Mouse (Mus musculus): ENCODE data around the gene Evx2.
A peak's percentile ranks its signal among the peaks of the same experiment; 100 is the strongest.

The Evx2 gene

DNA sequence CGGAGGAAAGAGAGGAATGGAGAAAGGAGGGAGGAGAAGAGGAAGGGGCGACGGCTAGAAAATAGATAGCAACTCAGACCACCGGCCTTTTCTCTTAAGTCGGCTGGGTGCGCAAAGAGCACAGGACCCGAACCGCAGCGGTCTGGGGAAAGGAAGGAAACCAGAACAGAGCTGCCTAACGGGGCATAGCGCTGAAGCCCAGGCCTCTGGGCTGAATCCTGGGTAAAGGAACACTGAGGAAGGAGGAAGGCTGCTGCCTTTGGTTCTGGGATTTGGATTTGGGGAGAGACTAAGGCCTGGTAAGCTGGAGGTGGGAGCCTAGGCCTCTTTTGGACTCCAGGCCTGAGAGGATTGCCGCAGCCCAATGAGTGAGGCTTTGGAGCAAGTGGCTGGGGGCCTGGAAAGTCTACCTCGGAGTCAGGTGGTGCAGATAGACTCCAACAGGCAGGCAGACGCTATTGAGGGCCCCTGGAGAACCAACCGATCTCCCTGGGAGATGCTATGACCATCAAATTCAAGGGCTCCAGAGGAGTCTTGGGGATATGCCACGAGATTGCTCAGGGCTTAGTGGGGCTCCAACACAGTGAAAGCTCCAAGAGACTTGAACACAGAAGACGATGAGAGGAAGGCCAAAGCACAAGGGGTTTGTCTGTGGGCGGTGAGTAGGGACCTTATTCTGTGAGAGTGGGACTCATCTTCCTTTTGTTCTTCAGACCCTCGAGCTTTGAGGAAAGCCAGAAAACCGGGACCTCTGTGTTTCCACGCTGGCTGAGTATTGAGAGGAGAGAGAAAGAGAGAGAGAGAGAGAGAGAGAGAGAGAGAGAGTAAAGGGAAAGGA lies 21.4 kb upstream of the Evx2 start:
- Histone ChIP-seq H3K27me3 (ENCODE audit: insufficient read depth, low read length) (peaks cover 96% of the 10 kb centered on the region), H3K36me3 (ENCODE audit: insufficient read depth, low read length) (no peaks in the 10 kb centered on the region), H3K4me3 (replicated peaks; ENCODE audit: low read length) (no peak overlapping the region; the same call in 1 of the 2 replicates), H3K9me3 (ENCODE audit: low read length) (no peaks in the 10 kb centered on the region), H3K4me1 (replicated peaks; ENCODE audit: low read depth, low read length) (peaks cover 47% of the 10 kb centered on the region)
- TF ChIP-seq NANOG (IDR thresholded peaks at IDR 0.05; ENCODE audit: borderline replicate concordance, low read length): no peak

DNA sequence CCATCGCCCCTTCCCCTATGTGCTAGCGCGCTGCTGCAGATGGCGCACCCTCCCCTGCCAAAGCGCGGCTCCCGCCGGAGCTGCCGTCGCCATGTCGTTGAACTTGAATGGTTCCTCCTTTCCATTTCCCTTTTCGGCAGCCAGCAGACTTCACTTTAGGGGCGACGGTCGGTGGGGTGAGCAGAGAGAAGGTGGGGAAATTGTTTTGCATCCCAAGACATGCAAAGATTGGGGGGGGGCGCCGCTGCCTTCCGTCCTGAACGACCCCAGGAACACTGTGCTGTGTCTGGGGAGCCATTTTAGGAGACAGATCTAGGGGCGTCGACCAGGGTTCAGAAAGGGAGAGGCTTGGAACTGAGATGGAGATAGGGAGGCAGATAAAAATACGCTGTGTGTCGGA lies 20.6 kb upstream of the Evx2 start:
- Histone ChIP-seq H3K4me1 (replicated peaks; ENCODE audit: low read depth, low read length) (peaks cover 55% of the 10 kb centered on the region), H3K27me3 (ENCODE audit: insufficient read depth, low read length) (peaks cover 98% of the 10 kb centered on the region), H3K36me3 (ENCODE audit: insufficient read depth, low read length) (no peaks in the 10 kb centered on the region), H3K4me3 (replicated peaks; ENCODE audit: low read length) (peak overlapping the region; percentile 6; the same call in 1 of the 2 replicates), H3K9me3 (ENCODE audit: low read length) (no peaks in the 10 kb centered on the region)
- TF ChIP-seq CTCF (conservative IDR thresholded peaks at IDR 0.05; ENCODE audit: low read length): no peak
- no peak for TF ChIP-seq NANOG (IDR thresholded peaks at IDR 0.05; ENCODE audit: borderline replicate concordance, low read length)
- TF ChIP-seq POU5F1 (IDR thresholded peaks at IDR 0.05; ENCODE audit: borderline replicate concordance, low read length): no peak

DNA sequence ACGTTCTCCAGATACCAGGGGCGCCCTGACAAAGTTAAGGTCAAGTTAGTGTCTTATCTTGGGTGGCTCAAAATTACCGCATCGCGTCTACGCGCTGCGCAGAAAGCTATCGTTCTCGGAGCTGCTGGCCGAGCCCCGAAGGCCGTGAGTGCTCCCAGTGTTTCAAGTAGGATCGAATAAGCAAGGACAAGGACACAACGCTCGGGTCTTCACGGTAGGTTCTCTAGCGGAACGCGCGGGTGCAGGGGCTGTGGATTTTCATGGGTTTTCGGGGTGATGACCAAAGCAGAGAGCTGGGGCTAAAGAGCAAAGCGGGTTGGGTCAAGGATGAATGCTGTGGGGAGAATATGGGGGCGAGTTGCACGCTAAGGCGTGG lies 20.2 kb upstream of the Evx2 start:
- peaks cover 58% of the 10 kb centered on the region for H3K4me1 ChIP-seq (replicated peaks; ENCODE audit: low read depth, low read length)
- TF ChIP-seq POU5F1 (IDR thresholded peaks at IDR 0.05; ENCODE audit: borderline replicate concordance, low read length): no peak; the same call in 1 of the 2 replicates
- TF ChIP-seq NANOG (IDR thresholded peaks at IDR 0.05; ENCODE audit: borderline replicate concordance, low read length): no peak
- no peak for TF ChIP-seq CTCF (conservative IDR thresholded peaks at IDR 0.05; ENCODE audit: low read length)
- H3K36me3 ChIP-seq (ENCODE audit: insufficient read depth, low read length): no peaks in the 10 kb centered on the region
- peaks cover 1% of the 10 kb centered on the region; the same call in 1 of the 2 replicates for H3K9me3 ChIP-seq (ENCODE audit: low read length)
- peak overlapping the region; percentile 6; the same call in 1 of the 2 replicates for H3K4me3 ChIP-seq (replicated peaks; ENCODE audit: low read length)
- H3K27me3 ChIP-seq (ENCODE audit: insufficient read depth, low read length): peaks cover 98% of the 10 kb centered on the region

DNA sequence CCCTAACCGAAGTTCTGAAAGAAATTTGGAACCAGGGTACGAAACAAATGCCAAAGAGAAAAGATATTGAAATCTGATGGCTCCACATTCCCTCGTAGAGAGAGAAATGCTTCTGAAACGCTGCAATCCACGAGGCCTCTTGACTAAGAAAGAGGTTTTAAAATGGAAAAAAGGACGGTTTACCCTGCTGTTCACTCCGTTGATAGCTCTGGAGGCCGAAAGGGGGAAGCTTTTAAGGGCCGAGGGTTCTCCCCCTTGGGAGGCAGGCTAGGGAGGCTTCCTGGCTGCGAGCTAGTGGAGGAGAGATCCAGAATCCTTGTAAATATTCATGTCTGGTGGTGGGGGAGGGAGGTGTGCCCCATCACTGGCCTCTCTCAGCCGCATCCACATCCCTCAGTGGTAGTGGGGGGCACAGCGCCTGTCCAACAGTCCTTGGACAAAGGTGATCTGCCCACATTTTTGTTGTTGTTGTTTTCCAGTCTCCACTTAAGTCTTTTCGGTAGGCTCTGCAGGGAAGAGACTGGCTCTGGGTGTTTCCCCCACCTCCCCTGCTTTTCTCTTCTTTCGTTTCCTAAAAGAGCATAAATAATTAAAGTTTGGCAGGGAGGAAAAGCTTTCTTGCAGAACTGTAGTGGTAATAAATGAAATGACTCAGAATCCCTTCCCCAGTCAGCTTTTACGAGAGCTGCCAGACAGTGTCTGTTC lies 19.7 kb upstream of the Evx2 start, which contains the start of gene Hoxd11:
Hoxd11 (plus strand) TSS at position 667 of the 705 bp plus-strand sequence.
- no peaks in the 10 kb centered on the region for H3K36me3 ChIP-seq (ENCODE audit: insufficient read depth, low read length)
- H3K4me3 ChIP-seq (replicated peaks; ENCODE audit: low read length): peak within 1 kb of the TSS; percentile 6; the same call in 1 of the 2 replicates
- H3K27me3 ChIP-seq (ENCODE audit: insufficient read depth, low read length): peaks cover 98% of the 10 kb centered on the region
- H3K9me3 ChIP-seq (ENCODE audit: low read length): peaks cover 7% of the 10 kb centered on the region
- TF ChIP-seq NANOG (IDR thresholded peaks at IDR 0.05; ENCODE audit: borderline replicate concordance, low read length) (no peak), POU5F1 (IDR thresholded peaks at IDR 0.05; ENCODE audit: borderline replicate concordance, low read length) (no peak), CTCF (conservative IDR thresholded peaks at IDR 0.05; ENCODE audit: low read length) (no peak)
- peaks cover 54% of the 10 kb centered on the region for H3K4me1 ChIP-seq (replicated peaks; ENCODE audit: low read depth, low read length)

DNA sequence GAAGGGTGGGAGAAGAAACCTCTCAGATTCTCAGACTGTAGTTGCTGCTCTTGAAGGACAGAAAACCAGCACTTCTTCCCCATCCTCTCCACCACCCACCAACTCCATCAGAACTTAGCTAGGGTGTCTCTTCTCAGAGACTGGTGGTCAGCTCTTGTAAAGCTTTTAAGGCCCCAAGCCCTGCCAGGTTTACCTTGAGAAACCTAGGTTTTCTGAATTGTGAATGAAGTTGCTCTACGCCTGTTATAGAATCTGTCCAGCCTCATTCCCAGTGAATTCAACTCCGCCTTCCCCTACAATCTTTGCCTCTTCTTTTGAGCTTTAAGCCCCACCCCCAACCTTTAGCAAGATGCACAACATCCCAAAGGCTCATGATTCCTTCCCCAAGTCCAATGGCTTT lies 17.7 kb upstream of the Evx2 start:
- no peak overlapping the region for H3K4me3 ChIP-seq (replicated peaks; ENCODE audit: low read length)
- peaks cover 17% of the 10 kb centered on the region for H3K9me3 ChIP-seq (ENCODE audit: low read length)
- peaks cover 99% of the 10 kb centered on the region for H3K27me3 ChIP-seq (ENCODE audit: insufficient read depth, low read length)
- peaks cover 55% of the 10 kb centered on the region for H3K4me1 ChIP-seq (replicated peaks; ENCODE audit: low read depth, low read length)
- TF ChIP-seq CTCF (conservative IDR thresholded peaks at IDR 0.05; ENCODE audit: low read length): no peak
- TF ChIP-seq NANOG (IDR thresholded peaks at IDR 0.05; ENCODE audit: borderline replicate concordance, low read length): no peak
- TF ChIP-seq POU5F1 (IDR thresholded peaks at IDR 0.05; ENCODE audit: borderline replicate concordance, low read length): no peak
- no peaks in the 10 kb centered on the region for H3K36me3 ChIP-seq (ENCODE audit: insufficient read depth, low read length)

DNA sequence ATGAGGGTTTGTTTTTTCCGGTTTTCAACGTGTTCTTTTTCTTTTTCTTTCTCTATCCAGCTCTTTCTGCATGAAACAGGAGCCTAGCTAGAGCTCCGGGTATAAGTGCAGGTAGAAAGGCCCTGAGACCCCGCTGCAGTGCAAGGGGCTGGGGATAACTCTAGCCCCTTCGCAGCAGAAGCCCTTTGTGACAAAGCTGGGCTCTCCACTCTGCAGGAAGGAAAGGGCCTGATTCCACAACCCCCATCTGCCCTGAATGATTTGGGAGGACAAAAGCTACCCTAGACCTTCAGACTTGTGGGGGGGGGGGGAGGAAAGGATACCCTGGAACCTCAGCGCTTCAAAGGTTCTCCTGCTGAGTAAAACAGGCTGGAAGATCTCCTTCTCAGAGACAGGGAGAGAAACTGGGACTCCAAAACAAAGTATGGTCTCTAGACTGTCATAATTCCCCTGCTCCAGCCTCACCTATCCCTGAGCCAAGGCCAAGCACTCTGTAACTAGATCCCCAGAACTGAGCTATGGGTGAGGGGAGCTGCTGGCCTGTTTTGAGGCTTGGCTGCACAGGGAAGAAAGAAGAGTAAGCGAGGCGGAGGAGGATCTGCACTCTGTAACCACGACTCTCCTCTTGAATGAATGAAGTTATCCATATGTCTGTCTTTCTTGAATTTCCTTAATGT lies 17.2 kb upstream of the Evx2 start:
- TF ChIP-seq NANOG (IDR thresholded peaks at IDR 0.05; ENCODE audit: borderline replicate concordance, low read length): no peak
- no peak for TF ChIP-seq POU5F1 (IDR thresholded peaks at IDR 0.05; ENCODE audit: borderline replicate concordance, low read length)
- peaks cover 58% of the 10 kb centered on the region for H3K4me1 ChIP-seq (replicated peaks; ENCODE audit: low read depth, low read length)
- H3K9me3 ChIP-seq (ENCODE audit: low read length): peaks cover 17% of the 10 kb centered on the region
- H3K36me3 ChIP-seq (ENCODE audit: insufficient read depth, low read length): no peaks in the 10 kb centered on the region
- H3K4me3 ChIP-seq (replicated peaks; ENCODE audit: low read length): no peak overlapping the region
- peaks cover 99% of the 10 kb centered on the region for H3K27me3 ChIP-seq (ENCODE audit: insufficient read depth, low read length)

DNA sequence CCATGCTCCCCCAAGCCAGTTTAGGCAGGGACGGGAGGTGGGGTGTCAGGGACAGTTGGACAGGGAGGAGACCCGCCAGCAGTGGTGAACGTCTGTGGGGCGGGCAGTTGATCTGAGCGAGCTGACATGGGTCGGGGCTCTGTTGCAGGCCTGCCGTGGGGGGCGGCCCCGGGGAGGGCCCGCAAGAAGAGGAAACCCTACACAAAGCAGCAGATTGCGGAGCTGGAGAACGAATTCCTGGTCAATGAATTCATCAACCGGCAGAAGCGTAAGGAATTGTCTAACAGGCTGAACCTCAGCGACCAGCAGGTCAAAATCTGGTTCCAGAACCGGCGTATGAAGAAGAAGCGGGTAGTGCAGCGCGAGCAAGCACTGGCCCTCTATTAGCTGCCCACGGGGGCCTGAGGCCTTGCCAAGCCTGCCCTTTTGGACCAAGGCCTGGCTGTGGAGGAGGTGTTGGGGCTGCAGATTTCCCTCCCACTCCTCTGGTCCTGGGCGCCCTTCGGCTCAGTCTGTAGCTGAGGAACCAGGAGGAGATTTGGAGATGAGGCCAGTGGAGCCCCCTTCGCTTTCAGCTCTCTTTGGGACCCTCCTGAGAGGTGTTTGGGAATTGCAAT lies 16.4 kb upstream of the Evx2 start:
- Histone ChIP-seq H3K4me1 (replicated peaks; ENCODE audit: low read depth, low read length) (peaks cover 52% of the 10 kb centered on the region), H3K27me3 (ENCODE audit: insufficient read depth, low read length) (peaks cover 99% of the 10 kb centered on the region), H3K4me3 (replicated peaks; ENCODE audit: low read length) (peak overlapping the region; percentile 54), H3K9me3 (ENCODE audit: low read length) (peaks cover 17% of the 10 kb centered on the region), H3K36me3 (ENCODE audit: insufficient read depth, low read length) (no peaks in the 10 kb centered on the region)
- TF ChIP-seq CTCF (conservative IDR thresholded peaks at IDR 0.05; ENCODE audit: low read length) (no peak), POU5F1 (IDR thresholded peaks at IDR 0.05; ENCODE audit: borderline replicate concordance, low read length) (no peak), NANOG (IDR thresholded peaks at IDR 0.05; ENCODE audit: borderline replicate concordance, low read length) (no peak)
